Mouse (Mus musculus): ENCODE data around the gene Faf1. TPM values are rescaled to one million over a fixed set of nuclear protein-coding genes. Genes with fewer than 3 reads are reported as not detected.

The Faf1 gene
- polyA plus RNA-seq, 1 experiment: 17.9 TPM

DNA sequence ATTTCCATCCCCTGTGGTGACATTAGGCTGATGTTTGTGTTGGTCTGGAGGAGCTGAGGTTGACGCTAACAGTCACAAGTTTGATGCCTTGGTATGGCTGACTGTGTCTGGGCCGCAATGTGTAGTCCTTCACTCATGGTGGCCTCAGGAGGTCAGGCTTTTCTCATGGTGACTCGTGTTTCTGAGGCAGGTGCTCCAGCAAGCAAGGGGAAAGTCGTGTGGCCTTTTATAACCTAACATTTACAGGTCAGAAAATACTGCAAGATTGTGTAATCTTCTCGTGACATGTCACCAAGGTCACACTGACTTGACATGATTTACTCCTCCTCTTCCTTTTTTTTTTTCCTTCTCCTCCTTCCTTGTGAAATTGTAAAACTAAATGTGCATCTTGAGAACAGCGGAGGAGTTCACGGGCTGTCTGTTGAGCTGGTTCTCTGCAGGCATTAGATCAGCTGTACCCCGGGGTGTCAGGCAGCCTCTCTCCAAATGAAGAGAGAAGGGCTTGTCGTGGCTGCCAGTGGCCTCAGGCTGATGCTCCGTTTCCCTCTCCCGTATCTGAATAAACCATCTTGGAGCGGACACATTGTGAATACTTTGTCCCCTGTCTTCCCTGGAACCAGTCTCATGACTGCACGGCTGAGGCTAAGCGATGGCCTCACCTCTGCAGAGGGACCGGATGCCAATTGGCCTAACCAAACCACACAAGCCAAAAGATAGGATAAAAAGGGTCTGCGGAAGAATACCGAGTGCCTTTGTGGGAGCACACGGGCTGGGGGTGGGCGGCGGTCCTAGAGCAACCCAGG, 311.4 kb downstream of the Faf1 start:
- Histone ChIP-seq H3K4me3 (ENCODE audit: control insufficient read depth, low read depth, low read length) (no peak overlapping the region), H3K36me3 (ENCODE audit: control insufficient read depth, insufficient read depth, low read length) (no peaks in the 10 kb centered on the region), H3K27me3 (ENCODE audit: control insufficient read depth, insufficient read depth, low read length) (peaks cover 8% of the 10 kb centered on the region), H3K4me1 (ENCODE audit: control insufficient read depth, insufficient read depth, low read length) (peaks cover 16% of the 10 kb centered on the region), H3K27ac (ENCODE audit: control insufficient read depth, insufficient read depth, low read depth, low read length) (no peak overlapping the region)
- TF ChIP-seq CTCF (IDR thresholded peaks at IDR 0.05; ENCODE audit: control insufficient read depth, insufficient read depth, insufficient replicate concordance, low read depth, low read length): no peak
- no peak for TF ChIP-seq POLR2A (IDR thresholded peaks at IDR 0.05; ENCODE audit: control insufficient read depth, low read depth, low read length)

DNA sequence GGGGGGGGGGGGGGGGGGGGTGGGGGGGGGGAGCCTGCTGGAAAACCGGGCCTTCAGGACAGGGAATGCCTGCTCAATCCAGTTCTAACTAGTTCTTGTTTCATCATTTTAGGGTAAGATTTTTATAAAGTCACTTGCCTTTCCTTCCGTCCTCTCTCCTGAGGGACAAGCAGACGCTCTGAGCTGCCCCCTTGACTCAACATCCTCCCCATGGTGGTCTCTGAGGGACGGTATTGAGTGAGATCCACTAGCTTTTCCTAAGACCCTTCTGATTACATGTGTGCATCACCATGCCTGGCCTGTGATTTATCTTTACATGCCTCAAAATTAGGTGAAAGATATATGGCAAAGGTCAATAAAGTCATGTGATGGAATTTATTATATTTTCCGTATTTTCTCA, 312.0 kb downstream of the Faf1 start:
- H3K4me3 ChIP-seq (ENCODE audit: control insufficient read depth, low read depth, low read length): no peak overlapping the region
- H3K36me3 ChIP-seq (ENCODE audit: control insufficient read depth, insufficient read depth, low read length): no peaks in the 10 kb centered on the region
- no peak overlapping the region for H3K27ac ChIP-seq (ENCODE audit: control insufficient read depth, insufficient read depth, low read depth, low read length)
- H3K4me1 ChIP-seq (ENCODE audit: control insufficient read depth, insufficient read depth, low read length): peaks cover 14% of the 10 kb centered on the region
- TF ChIP-seq CTCF (IDR thresholded peaks at IDR 0.05; ENCODE audit: control insufficient read depth, insufficient read depth, insufficient replicate concordance, low read depth, low read length): no peak
- TF ChIP-seq POLR2A (IDR thresholded peaks at IDR 0.05; ENCODE audit: control insufficient read depth, low read depth, low read length): no peak
- H3K27me3 ChIP-seq (ENCODE audit: control insufficient read depth, insufficient read depth, low read length): peaks cover 7% of the 10 kb centered on the region

DNA sequence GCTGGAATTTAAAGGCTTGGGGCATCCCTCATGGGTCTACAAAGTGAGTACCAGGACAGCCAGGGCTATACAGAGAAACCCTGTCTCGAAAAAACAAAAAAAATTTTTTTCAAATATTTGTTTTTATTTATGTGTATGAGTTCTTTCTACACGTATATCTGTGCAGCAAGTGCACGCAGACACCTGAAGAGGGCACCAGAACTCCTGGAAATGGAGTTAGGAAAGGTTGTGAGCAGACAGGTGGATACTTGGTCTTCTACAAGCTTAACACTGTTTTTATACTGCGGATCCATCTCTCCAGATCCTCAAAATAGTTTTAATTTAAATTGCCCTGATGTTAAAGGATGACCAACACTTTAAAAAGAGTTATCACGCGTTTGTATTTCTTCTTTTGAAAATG, 312.8 kb downstream of the Faf1 start:
- no peaks in the 10 kb centered on the region for H3K36me3 ChIP-seq (ENCODE audit: control insufficient read depth, insufficient read depth, low read length)
- H3K27me3 ChIP-seq (ENCODE audit: control insufficient read depth, insufficient read depth, low read length): peaks cover 3% of the 10 kb centered on the region
- TF ChIP-seq CTCF (IDR thresholded peaks at IDR 0.05; ENCODE audit: control insufficient read depth, insufficient read depth, insufficient replicate concordance, low read depth, low read length) (no peak), POLR2A (IDR thresholded peaks at IDR 0.05; ENCODE audit: control insufficient read depth, low read depth, low read length) (no peak)
- H3K4me3 ChIP-seq (ENCODE audit: control insufficient read depth, low read depth, low read length): no peak overlapping the region
- peaks cover 7% of the 10 kb centered on the region for H3K4me1 ChIP-seq (ENCODE audit: control insufficient read depth, insufficient read depth, low read length)
- no peak overlapping the region for H3K27ac ChIP-seq (ENCODE audit: control insufficient read depth, insufficient read depth, low read depth, low read length)

DNA sequence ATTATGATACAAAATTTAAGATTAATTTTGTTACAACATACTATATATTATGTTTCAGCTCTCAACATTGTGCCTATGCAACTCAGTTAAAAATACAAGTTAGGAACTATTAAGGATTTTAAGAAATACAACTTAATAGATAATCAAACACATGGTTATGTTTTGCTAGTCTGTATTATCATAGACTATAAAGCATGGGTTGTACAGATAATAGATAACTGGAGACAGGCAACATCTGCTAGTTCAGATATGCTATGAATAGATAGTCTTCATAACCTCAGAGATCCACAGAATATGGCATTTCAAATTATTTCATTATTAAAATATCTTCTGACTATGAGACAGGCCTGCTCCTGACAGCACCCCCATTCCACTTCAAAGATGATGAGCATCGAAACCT, 329.7 kb downstream of the Faf1 start:
- TF ChIP-seq POLR2A (IDR thresholded peaks at IDR 0.05; ENCODE audit: control insufficient read depth, low read depth, low read length): no peak
- TF ChIP-seq CTCF (IDR thresholded peaks at IDR 0.05; ENCODE audit: control insufficient read depth, insufficient read depth, insufficient replicate concordance, low read depth, low read length): no peak
- H3K27me3 ChIP-seq (ENCODE audit: control insufficient read depth, insufficient read depth, low read length): no peaks in the 10 kb centered on the region
- no peak overlapping the region for H3K4me3 ChIP-seq (ENCODE audit: control insufficient read depth, low read depth, low read length)
- no peaks in the 10 kb centered on the region for H3K36me3 ChIP-seq (ENCODE audit: control insufficient read depth, insufficient read depth, low read length)
- H3K27ac ChIP-seq (ENCODE audit: control insufficient read depth, insufficient read depth, low read depth, low read length): no peak overlapping the region
- H3K4me1 ChIP-seq (ENCODE audit: control insufficient read depth, insufficient read depth, low read length): no peaks in the 10 kb centered on the region

Other genes with a start within 250 kb of the Faf1 start
- gene Rnf11, start 191.9 kb upstream of the Faf1 start, polyA plus RNA-seq (2012; rRNA removed): 43.0 and 44.2 TPM in 2 replicates
- 20.0 and 26.3 TPM in 2 replicates for gene 4930522H14Rik, start 145.3 kb upstream of the Faf1 start, polyA plus RNA-seq (2012; rRNA removed)
- gene Cdkn2c, start 9.4 kb upstream of the Faf1 start, polyA plus RNA-seq (2012; rRNA removed): 52.0 and 58.3 TPM in 2 replicates